Mouse (Mus musculus) gastrocnemius, postnatal 14 days (tissue): ENCODE measurements around the gene Glce. TPM values are rescaled to one million over a fixed set of nuclear protein-coding genes. Genes with fewer than 3 reads are reported as not detected.
A peak's percentile ranks its signal among the peaks of the same experiment; 100 is the strongest.

Source experiments
- DNase-seq: peaks from one replicate; pipeline ENCODE4 v3.0.0; 2021; ENCODE audit warnings: mixed read lengths
- intact Hi-C: fragments of 180-260 bp; cut with DNase I; formaldehyde crosslinking; loops from one replicate; pipeline ENCODE4 v1.15.1; 2025; ENCODE audit warnings: low total_unique reads
- total RNA-seq, 2 experiments: library from RNA; stranded (reverse); gene quantifications; 2 replicates each; pipeline ENCODE4 v1.2.3; 2021

The Glce gene
- total RNA-seq, 2 experiments from 2014 or later: 12.8 to 13.2 TPM

- no peak for DNase-seq
- intact Hi-C loops: loop anchor here (10.0 kb wide), 2 partner anchors 83 to 117 kb away; no protein-coding TSS in a partner anchor
Observed at GRCm38 (mm10) chr9:62128056-62128455, 5.6 kb upstream of the Glce start.

- DNase-seq: no peak
- intact Hi-C loops: loop anchor here (10.0 kb wide), 2 partner anchors 81 to 119 kb away; no protein-coding TSS in a partner anchor
Observed at GRCm38 (mm10) chr9:62125986-62126575, 3.6 kb upstream of the Glce start.

- intact Hi-C loops: loop anchor here (10.0 kb wide), 2 partner anchors 79 to 121 kb away; no protein-coding TSS in a partner anchor
- DNase-seq: no peak
Observed at GRCm38 (mm10) chr9:62124266-62124665, 1.8 kb upstream of the Glce start.

GRCm38 (mm10) chr9:62123496-62123895, 1.0 kb upstream of the Glce start:
- DNase-seq: no peak
- intact Hi-C loops: loop anchor here (10.0 kb wide), 2 partner anchors 79 to 121 kb away; no protein-coding TSS in a partner anchor

- DNase-seq: peak; percentile 46
- intact Hi-C loops: loop anchor here (10.0 kb wide), 2 partner anchors 77 to 123 kb away; no protein-coding TSS in a partner anchor
Observed at GRCm38 (mm10) chr9:62121551-62122447, 656 bp downstream of the Glce start.

- intact Hi-C loops: no loop called here
Observed at GRCm38 (mm10) chr9:62118754-62119153, 3.7 kb downstream of the Glce start.

GRCm38 (mm10) chr9:62115826-62116225, 6.6 kb downstream of the Glce start:
- no peak for DNase-seq
- intact Hi-C loops: no loop called here

More at GRCm38 (mm10) chr9:62118754-62119153, 3.7 kb downstream of the Glce start:
- DNase-seq: no peak

- intact Hi-C loops: no loop called here
- DNase-seq: no peak
Observed at GRCm38 (mm10) chr9:62096603-62097002, 25.9 kb downstream of the Glce start.

- intact Hi-C loops: no loop called here
- DNase-seq: peak; percentile 18
Observed at GRCm38 (mm10) chr9:62091604-62092003, 30.9 kb downstream of the Glce start.

GRCm38 (mm10) chr9:62085548-62085947, 36.9 kb downstream of the Glce start:
- intact Hi-C loops: no loop called here
- DNase-seq: no peak

GRCm38 (mm10) chr9:62084896-62085295, 37.6 kb downstream of the Glce start:
- intact Hi-C loops: no loop called here

GRCm38 (mm10) chr9:62082986-62083385, 39.5 kb downstream of the Glce start:
- intact Hi-C loops: no loop called here
- DNase-seq: no peak

More at GRCm38 (mm10) chr9:62084896-62085295, 37.6 kb downstream of the Glce start:
- no peak for DNase-seq

- intact Hi-C loops: no loop called here
- no peak for DNase-seq
Observed at GRCm38 (mm10) chr9:62081542-62081941, 40.9 kb downstream of the Glce start.

GRCm38 (mm10) chr9:62080028-62080760, 42.3 kb downstream of the Glce start:
- DNase-seq: no peak
- intact Hi-C loops: no loop called here

GRCm38 (mm10) chr9:62062234-62062633, 60.2 kb downstream of the Glce start:
- intact Hi-C loops: no loop called here
- no peak for DNase-seq

- no peak for DNase-seq
- intact Hi-C loops: no loop called here
Observed at GRCm38 (mm10) chr9:62060431-62060830, 62.0 kb downstream of the Glce start.

GRCm38 (mm10) chr9:62059941-62060340, 62.5 kb downstream of the Glce start:
- no peak for DNase-seq
- intact Hi-C loops: no loop called here

- no peak for DNase-seq
- intact Hi-C loops: no loop called here
Observed at GRCm38 (mm10) chr9:62057881-62058506, 64.5 kb downstream of the Glce start.

GRCm38 (mm10) chr9:62056206-62056605, 66.2 kb downstream of the Glce start:
- DNase-seq: no peak
- intact Hi-C loops: no loop called here
